Mouse (Mus musculus) megakaryocyte, adult 5-6 weeks (primary cell): ENCODE data around the gene Aldh3b1. TPM values are rescaled to one million over a fixed set of nuclear protein-coding genes. Genes with fewer than 3 reads are reported as not detected.

ENCODE experiments used
- ATAC-seq: 2 replicates; pipeline ENCODE4 v1.8.0; 2016; ENCODE audit warnings: mild to moderate bottlenecking, inconsistent platforms; ENCODE audit not compliant: poor library complexity, severe bottlenecking
- total RNA-seq, 2 experiments: library from RNA; stranded (forward) in 1 of 2; stranded (reverse) in 1 of 2; fragments of 153-499, 151-499 nt in 1 of 2; fragments of 221-1000, 200-1000 nt in 1 of 2; gene quantifications; 2 replicates each; pipeline versions ENCODE4 v1.2.3 to v1.2.4; 2015 to 2017

Aldh3b1 gene
- total RNA-seq, 2 experiments from 2014 or later, result 48.1 to 104 TPM

DNA sequence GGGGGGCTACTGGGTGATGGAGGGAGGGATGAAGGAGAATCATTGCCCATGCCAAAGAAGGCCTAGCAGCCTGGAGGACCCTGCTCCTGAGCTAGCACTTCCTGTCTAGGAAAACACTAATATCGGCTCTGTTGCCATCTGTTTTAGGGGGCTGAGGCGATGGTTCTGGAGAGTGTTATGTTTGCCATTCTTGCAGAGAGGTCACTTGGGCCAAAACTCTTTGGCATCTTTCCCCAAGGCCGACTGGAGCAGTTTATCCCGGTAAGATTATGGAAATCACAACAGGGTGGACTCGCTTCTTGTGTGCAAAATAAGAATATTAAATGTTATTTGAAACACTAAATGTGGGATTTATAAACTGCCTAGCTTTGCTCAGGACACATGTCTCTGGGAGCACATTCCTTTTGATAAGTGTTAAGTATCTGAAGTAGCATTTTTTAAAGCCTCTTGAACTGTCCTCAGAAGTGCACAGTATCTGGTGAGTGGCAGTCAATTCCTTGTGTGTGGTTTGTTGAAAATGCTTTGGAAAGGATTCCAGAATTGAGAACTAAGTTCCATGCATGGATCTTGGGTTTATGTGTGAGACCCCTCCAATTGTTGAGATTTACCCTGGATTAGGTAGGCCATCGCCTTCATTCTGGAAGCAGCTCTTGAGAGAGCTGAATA, 45.1 kb downstream of the Aldh3b1 start:
- ATAC-seq, result no peak

GRCm38 (mm10) chr19:3882214-3882613, 47.4 kb downstream of the Aldh3b1 start:
- peak; percentile 73 for ATAC-seq

GRCm38 (mm10) chr19:3880054-3880848, 49.4 kb downstream of the Aldh3b1 start:
- peak; percentile 70 for ATAC-seq

DNA sequence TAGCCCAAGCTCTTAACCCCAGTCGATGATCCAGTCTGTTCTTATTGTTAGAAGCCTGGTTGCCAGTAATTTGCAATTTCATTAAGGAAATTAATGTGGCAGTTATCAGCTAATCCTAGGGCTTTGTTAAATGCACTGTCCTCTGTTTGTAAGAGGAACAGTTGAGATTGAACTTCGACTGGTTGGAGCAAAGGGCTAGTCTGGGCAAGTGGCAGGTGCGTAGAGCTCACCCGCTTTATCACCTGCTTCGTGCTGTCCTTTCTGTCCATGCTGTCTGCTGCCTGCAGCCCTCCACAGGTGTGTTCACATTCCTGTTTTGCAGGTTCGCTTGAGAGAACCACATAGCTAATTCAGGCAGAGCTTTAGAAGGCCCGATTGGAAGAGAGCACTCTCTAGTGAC, 54.6 kb downstream of the Aldh3b1 start:
- no peak for ATAC-seq

DNA sequence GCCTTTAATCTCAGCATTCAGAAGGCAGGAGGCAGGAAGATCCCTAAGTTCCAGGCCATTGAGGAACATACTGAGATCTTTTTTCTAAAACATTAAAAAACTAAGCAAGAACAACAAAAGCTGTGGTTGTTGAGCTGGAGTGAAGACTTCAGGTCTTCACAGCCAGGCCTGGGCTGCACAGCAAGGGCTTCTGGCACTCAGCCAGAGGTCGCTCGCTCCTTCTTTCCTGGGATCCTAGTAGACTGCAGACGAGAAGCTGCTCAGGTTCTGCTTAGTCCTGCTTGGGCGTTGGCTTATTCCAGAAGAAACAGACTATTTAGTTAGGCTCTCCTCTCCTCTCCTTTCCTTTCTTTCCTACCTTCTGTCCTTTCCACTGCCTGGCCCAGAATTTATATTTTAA, 57.2 kb downstream of the Aldh3b1 start:
- no peak for ATAC-seq

DNA sequence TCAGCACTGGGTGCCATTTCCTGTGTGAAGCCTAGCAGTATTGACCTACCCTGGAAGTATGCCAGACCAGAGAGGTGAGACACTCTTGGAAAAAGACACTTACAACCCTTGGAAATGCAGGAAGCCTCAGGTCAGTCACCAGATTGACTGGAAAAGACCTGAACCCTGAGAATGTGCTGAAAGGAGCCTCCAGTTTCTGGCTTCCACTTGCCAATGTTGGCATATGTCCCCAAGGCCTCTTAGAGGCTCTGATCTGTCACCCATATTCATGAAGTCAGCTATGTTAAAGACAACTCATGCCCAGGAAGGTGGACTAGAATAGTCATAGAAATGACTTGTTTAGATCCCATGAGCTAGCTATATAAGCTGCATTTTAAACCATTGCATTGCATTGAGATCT, 58.1 kb downstream of the Aldh3b1 start:
- no peak for ATAC-seq

- ATAC-seq, result no peak
Observed at GRCm38 (mm10) chr19:3868290-3868689, 61.3 kb downstream of the Aldh3b1 start.

DNA sequence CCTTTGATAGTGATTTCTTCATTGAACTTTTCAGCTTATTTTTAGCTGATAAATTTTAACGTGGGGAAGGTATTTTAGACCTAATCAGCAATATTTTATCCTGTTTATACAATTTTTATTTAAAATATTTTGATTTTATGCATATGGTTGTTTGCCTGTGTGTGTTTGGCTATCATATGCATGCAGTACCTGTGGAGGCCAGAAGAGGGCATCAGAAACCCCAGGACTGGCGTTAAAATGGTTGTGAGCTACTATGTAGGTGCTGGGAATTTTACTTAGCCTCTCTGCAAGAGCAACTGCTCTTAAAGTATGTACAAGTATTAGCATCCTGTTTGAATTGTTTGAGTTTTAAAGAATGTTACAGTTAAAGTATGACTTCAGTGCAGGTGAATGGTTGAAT, 64.6 kb downstream of the Aldh3b1 start:
- no peak for ATAC-seq

Other genes starting within 250 kb of the Aldh3b1 start
- gene Lrp5, start 243.2 kb downstream of the Aldh3b1 start, total RNA-seq (2015), result 15.2 and 17.9 TPM in 2 replicates
- 12.5 and 13.6 TPM in 2 replicates for gene Lrp5, start 243.2 kb downstream of the Aldh3b1 start, total RNA-seq (2017)
- 8.0 and 10.6 TPM in 2 replicates for gene 1810055G02Rik, start 221.5 kb downstream of the Aldh3b1 start, total RNA-seq (2015)
- gene 1810055G02Rik, start 221.5 kb downstream of the Aldh3b1 start, total RNA-seq (2017), result 4.5 and 6.2 TPM in 2 replicates
- 25.8 and 28.5 TPM in 2 replicates for gene Kmt5b, start 162.4 kb downstream of the Aldh3b1 start, total RNA-seq (2015)
- gene Kmt5b, start 162.4 kb downstream of the Aldh3b1 start, total RNA-seq (2017), result 44.7 and 54.8 TPM in 2 replicates
- 15.9 and 18.9 TPM in 2 replicates for gene Chka, start 78.0 kb downstream of the Aldh3b1 start, total RNA-seq (2015)
- gene Chka, start 78.0 kb downstream of the Aldh3b1 start, total RNA-seq (2017), result 19.2 and 22.0 TPM in 2 replicates
- gene Tcirg1, start 22.7 kb downstream of the Aldh3b1 start, total RNA-seq (2015), result 197 and 207 TPM in 2 replicates
- 315 and 316 TPM in 2 replicates for gene Tcirg1, start 22.7 kb downstream of the Aldh3b1 start, total RNA-seq (2017)
- 213 and 215 TPM in 2 replicates for gene Ndufs8, start 17.0 kb downstream of the Aldh3b1 start, total RNA-seq (2015)
- gene Ndufs8, start 17.0 kb downstream of the Aldh3b1 start, total RNA-seq (2017), result 60.4 and 83.5 TPM in 2 replicates
- 242 and 258 TPM in 2 replicates for gene Unc93b1, start 5.4 kb upstream of the Aldh3b1 start, total RNA-seq (2015)
- 447 and 483 TPM in 2 replicates for gene Unc93b1, start 5.4 kb upstream of the Aldh3b1 start, total RNA-seq (2017)
- gene Aldh3b3, start 28.8 kb upstream of the Aldh3b1 start, total RNA-seq (2015), result 1.4 and 2.7 TPM in 2 replicates
- gene Aldh3b3, start 28.8 kb upstream of the Aldh3b1 start, total RNA-seq (2017), result 2.4 TPM in 2 replicates
- gene Aldh3b2, start 42.5 kb upstream of the Aldh3b1 start, total RNA-seq (2015), result 0.18 and 2.2 TPM in 2 replicates
- gene Aldh3b2, start 42.5 kb upstream of the Aldh3b1 start, total RNA-seq (2017), result 0.28 and 0.55 TPM in 2 replicates
- 0.51 and 0.62 TPM in 2 replicates for gene Acy3, start 56.8 kb upstream of the Aldh3b1 start, total RNA-seq (2015)
- not detected in 2 replicates for gene Acy3, start 56.8 kb upstream of the Aldh3b1 start, total RNA-seq (2017)
- gene Tbx10, start 62.9 kb upstream of the Aldh3b1 start, total RNA-seq (2015), result not detected in 2 replicates
- gene Tbx10, start 62.9 kb upstream of the Aldh3b1 start, total RNA-seq (2017), result not detected in 2 replicates
- 8.6 and 13.4 TPM in 2 replicates for gene Nudt8, start 70.8 kb upstream of the Aldh3b1 start, total RNA-seq (2015)
- 4.9 and 5.7 TPM in 2 replicates for gene Nudt8, start 70.8 kb upstream of the Aldh3b1 start, total RNA-seq (2017)
- 0.45 TPM in 1 of 2 replicates, not detected in the other for gene Gm49405, start 70.8 kb upstream of the Aldh3b1 start, total RNA-seq (2015)
- 0.28 and 1.2 TPM in 2 replicates for gene Gm49405, start 70.8 kb upstream of the Aldh3b1 start, total RNA-seq (2017)
- gene Doc2g, start 73.5 kb upstream of the Aldh3b1 start, total RNA-seq (2015), result 1.2 and 1.5 TPM in 2 replicates
- 0.18 and 0.37 TPM in 2 replicates for gene Doc2g, start 73.5 kb upstream of the Aldh3b1 start, total RNA-seq (2017)
- 82.1 and 103 TPM in 2 replicates for gene Ndufv1, start 83.0 kb upstream of the Aldh3b1 start, total RNA-seq (2015)
- 151 and 169 TPM in 2 replicates for gene Ndufv1, start 83.0 kb upstream of the Aldh3b1 start, total RNA-seq (2017)
- gene Gstp1, start 108.2 kb upstream of the Aldh3b1 start, total RNA-seq (2015), result 257 and 287 TPM in 2 replicates
- gene Gstp1, start 108.2 kb upstream of the Aldh3b1 start, total RNA-seq (2017), result 69.5 and 80.2 TPM in 2 replicates
- gene Gstp2, start 116.2 kb upstream of the Aldh3b1 start, total RNA-seq (2015), result 4.8 TPM in 1 of 2 replicates, not detected in the other
- gene Gstp2, start 116.2 kb upstream of the Aldh3b1 start, total RNA-seq (2017), result 1.8 TPM in 1 of 2 replicates, not detected in the other
- 3.0 and 5.0 TPM in 2 replicates for gene Gstp3, start 129.8 kb upstream of the Aldh3b1 start, total RNA-seq (2015)
- gene Gstp3, start 129.8 kb upstream of the Aldh3b1 start, total RNA-seq (2017), result 4.0 and 4.5 TPM in 2 replicates
- gene Cabp2, start 151.8 kb upstream of the Aldh3b1 start, total RNA-seq (2015), result not detected in 2 replicates
- not detected in 2 replicates for gene Cabp2, start 151.8 kb upstream of the Aldh3b1 start, total RNA-seq (2017)
- 245 and 277 TPM in 2 replicates for gene Cdk2ap2, start 167.4 kb upstream of the Aldh3b1 start, total RNA-seq (2015)
- 72.9 and 83.4 TPM in 2 replicates for gene Cdk2ap2, start 167.4 kb upstream of the Aldh3b1 start, total RNA-seq (2017)
- gene Pitpnm1, start 170.2 kb upstream of the Aldh3b1 start, total RNA-seq (2015), result 38.3 and 47.7 TPM in 2 replicates
- gene Pitpnm1, start 170.2 kb upstream of the Aldh3b1 start, total RNA-seq (2017), result 30.2 and 38.9 TPM in 2 replicates
- gene Aip, start 196.1 kb upstream of the Aldh3b1 start, total RNA-seq (2015), result 111 and 139 TPM in 2 replicates
- gene Aip, start 196.1 kb upstream of the Aldh3b1 start, total RNA-seq (2017), result 72.5 and 76.7 TPM in 2 replicates
- gene Gpr152, start 210.0 kb upstream of the Aldh3b1 start, total RNA-seq (2015), result not detected in 2 replicates
- not detected in 2 replicates for gene Gpr152, start 210.0 kb upstream of the Aldh3b1 start, total RNA-seq (2017)
- 0.14 and 0.22 TPM in 2 replicates for gene Cabp4, start 214.2 kb upstream of the Aldh3b1 start, total RNA-seq (2015)
- not detected in 2 replicates for gene Cabp4, start 214.2 kb upstream of the Aldh3b1 start, total RNA-seq (2017)
- 279 and 345 TPM in 2 replicates for gene Coro1b, start 218.8 kb upstream of the Aldh3b1 start, total RNA-seq (2015)
- gene Coro1b, start 218.8 kb upstream of the Aldh3b1 start, total RNA-seq (2017), result 142 and 161 TPM in 2 replicates
- gene Ptprcap, start 223.8 kb upstream of the Aldh3b1 start, total RNA-seq (2015), result 30.5 and 42.1 TPM in 2 replicates
- gene Ptprcap, start 223.8 kb upstream of the Aldh3b1 start, total RNA-seq (2017), result 43.9 and 44.8 TPM in 2 replicates
- 21.0 and 26.7 TPM in 2 replicates for gene Rps6kb2, start 233.5 kb upstream of the Aldh3b1 start, total RNA-seq (2015)
- gene Rps6kb2, start 233.5 kb upstream of the Aldh3b1 start, total RNA-seq (2017), result 21.0 and 25.0 TPM in 2 replicates
- 3.9 and 4.7 TPM in 2 replicates for gene Carns1, start 245.7 kb upstream of the Aldh3b1 start, total RNA-seq (2015)
- 1.3 and 2.0 TPM in 2 replicates for gene Carns1, start 245.7 kb upstream of the Aldh3b1 start, total RNA-seq (2017)